Mouse (Mus musculus): Measurements from ENCODE around the gene Ccdc190.
A peak's percentile ranks its signal among the peaks of the same experiment; 100 is the strongest.

The Ccdc190 gene

GRCm38 (mm10) chr1:169928454-169928971, at the start of gene Ccdc190:
Ccdc190 (plus strand) TSS chr1:169928648.
- DNase-seq = peak; percentile 20

GRCm38 (mm10) chr1:169879060-169879459, 49.4 kb upstream of the Ccdc190 start:
- no peak for DNase-seq

DNA sequence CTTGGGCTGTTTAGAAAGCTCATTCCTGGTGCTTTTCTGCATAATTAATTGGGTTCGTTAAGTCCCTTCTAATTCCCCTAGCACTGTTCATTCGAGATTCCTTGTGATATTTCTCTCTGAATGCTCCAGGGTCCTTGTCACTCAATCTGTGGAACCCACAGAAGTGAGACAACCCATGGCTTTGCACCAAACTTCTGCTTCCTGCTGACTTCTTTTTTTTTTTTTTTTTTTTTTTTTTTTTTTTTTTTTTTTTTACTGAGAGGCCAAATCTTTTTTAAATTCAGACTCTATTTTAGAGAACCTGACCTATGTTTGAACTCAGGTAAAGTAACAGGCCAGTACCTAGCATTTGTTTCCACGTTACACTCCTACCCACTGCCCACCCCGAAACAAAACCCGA, 48.3 kb upstream of the Ccdc190 start:
- DNase-seq = no peak

- DNase-seq = no peak
Observed at GRCm38 (mm10) chr1:169883081-169883565, 45.3 kb upstream of the Ccdc190 start.

DNA sequence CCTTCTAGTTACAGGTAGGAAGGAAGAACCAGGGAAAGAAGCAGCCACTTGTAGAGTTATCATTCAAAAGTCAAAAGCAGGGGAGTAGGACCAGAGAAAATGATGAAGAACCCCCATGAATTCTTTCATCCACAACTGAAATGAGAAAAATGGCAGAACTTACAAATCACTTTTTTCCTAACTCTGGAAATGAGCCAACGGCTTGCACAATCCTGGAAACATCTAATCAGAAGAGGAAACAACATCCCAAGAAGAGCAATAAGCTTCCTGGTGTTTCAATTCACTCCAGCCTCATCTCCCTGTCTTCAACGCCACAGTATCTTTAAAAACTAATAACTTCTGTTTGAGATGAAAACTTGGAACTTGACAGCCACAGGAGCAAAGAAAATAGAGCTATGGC, 39.2 kb upstream of the Ccdc190 start:
- DNase-seq = no peak

DNA sequence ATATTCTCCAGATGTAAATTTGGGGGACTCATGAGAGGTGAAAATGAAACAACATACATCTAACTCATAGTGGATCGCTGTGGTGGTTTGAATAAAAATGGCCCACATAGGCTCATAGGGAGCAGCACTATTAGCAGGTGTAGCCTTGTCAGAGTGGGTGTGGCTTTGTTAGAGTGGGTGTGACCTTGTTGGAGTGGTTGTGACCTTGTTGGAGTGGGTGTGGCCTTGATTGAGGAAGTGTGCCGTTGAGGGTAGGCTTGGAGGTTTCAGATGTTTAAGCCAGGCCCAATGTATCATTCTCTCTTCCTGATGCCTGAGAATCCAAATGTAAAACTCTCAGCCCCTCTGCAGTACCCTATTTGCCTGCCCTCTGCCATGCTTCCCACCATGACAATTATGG, 34.5 kb upstream of the Ccdc190 start:
- DNase-seq = no peak

DNA sequence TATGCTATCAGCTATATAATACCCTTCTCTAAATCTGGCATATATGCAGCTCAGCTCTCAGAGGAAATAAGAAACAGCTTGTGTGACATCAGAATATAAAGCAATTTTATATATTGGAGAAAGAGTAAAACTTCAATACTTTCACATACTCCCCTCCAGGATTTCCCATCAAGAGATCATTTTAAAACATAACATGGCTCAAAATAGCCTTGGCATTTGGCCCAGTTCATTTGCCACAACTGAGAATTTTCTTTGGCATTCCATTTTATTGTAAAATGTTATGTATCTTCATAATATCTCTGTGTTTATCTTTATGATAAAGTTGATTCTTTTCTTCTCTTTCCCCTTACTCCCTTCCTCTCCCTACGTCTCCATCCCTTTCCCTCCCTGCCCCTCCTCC, 32.8 kb upstream of the Ccdc190 start:
- DNase-seq = no peak

DNA sequence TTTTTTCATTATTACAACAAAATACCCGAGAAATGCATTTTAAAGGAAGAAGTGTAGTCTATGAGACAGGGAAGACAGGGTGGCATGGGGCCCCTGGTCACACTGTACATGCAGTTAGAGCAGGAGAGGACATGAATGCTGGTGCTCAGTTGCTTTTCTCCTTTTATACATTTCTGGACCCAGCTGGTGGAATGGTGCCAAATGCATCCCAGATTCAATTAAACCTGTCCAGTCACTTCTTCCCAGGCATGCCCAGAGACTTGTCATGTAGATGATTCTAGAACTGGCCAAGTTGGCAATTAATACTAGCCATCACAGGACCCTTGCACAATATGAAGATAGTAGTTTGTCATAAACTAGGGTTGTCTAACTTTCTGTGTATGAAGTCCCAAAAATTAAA, 30.5 kb upstream of the Ccdc190 start:
- DNase-seq = no peak

- no peak for DNase-seq
Observed at GRCm38 (mm10) chr1:169898607-169899006, 29.8 kb upstream of the Ccdc190 start.

- DNase-seq = no peak
Observed at GRCm38 (mm10) chr1:169900771-169901336, 27.6 kb upstream of the Ccdc190 start.

DNA sequence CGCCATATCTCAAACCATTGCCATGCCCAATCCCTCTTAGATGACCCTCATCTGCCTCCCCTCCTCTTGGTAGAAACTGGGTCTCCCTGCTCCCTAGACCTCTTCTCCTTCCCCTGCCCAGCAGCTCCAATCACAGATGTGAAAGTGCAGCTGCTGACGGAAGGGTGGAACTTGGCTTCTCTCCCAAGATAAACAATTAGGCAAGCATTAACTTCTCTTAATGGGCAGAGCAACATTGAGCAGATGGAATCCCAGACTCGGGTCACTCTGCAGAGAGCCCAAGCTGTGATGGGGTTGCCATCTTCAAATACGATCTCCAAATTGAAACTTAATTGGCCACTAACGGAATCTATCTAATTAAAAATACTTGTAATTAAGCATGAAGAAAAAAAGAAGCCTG, 19.3 kb upstream of the Ccdc190 start:
- DNase-seq = no peak

GRCm38 (mm10) chr1:169909659-169910058, 18.8 kb upstream of the Ccdc190 start:
- no peak for DNase-seq

DNA sequence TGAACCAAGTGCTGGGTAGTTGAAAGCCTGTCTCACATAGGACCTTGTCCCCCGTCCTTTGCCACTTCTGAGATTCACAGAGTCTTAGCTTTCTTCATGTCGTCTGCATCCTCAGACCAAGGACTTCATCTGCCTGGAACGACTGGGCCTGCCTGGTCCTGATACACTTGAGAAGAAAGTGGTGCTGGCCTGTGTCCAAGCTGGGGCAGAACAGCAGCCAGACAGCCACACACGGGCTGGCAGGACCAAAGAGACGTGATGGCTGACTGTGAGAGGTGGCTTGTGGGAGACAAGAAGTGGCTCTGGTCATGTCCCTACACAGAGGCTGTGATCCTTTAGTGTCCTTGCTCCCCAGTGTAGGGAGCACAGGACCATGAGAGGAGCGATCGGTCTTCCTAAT, 17.7 kb upstream of the Ccdc190 start:
- DNase-seq = no peak

GRCm38 (mm10) chr1:169911526-169911925, 16.9 kb upstream of the Ccdc190 start:
- DNase-seq = no peak

- DNase-seq = no peak
Observed at GRCm38 (mm10) chr1:169916659-169917058, 11.8 kb upstream of the Ccdc190 start.

GRCm38 (mm10) chr1:169917115-169917796, 11.2 kb upstream of the Ccdc190 start:
- DNase-seq = no peak

- DNase-seq = no peak
Observed at GRCm38 (mm10) chr1:169917998-169918397, 10.4 kb upstream of the Ccdc190 start.

DNA sequence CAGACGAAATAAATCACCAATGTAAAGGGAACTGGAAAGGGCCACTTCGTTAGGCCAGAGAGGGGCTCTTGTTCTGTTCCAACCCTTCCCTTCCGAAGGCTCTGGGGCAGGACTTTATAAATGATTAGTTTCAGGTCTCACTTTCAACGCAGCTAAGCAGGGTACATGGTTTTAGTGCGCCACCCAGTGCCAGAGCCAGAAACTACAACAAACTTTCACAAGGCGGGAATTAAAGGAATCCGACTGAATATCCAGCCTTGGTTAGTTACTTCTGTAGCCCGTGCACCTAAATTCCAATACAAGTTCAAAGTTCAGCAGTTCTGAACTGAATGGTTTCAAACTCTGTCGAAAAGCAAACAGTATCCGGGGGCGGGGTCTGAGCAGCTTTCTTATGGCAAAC, 9.2 kb upstream of the Ccdc190 start:
- DNase-seq = no peak

- DNase-seq = no peak
Observed at GRCm38 (mm10) chr1:169921710-169922211, 6.7 kb upstream of the Ccdc190 start.

DNA sequence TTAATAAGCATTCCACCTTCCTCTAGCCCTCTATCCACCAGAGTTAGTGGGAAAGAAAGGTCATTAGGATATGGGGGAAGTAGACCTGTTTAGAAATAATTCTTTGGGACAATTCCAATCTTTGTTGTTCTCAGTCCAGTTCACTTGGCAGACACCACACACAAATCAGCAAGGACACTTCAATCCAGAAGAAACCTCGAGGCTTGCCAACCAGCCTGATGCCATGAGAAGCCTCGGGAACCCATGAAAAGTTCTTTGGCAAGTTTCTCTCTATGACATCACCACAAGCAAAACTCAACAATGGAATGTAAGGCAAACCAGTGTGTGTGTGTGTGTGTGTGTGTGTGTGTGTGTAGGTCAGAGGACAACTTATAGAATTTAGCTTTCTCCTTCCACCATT, 3.9 kb upstream of the Ccdc190 start:
- DNase-seq = no peak

GRCm38 (mm10) chr1:169927753-169928369, 587 bp upstream of the Ccdc190 start:
- DNase-seq = no peak

- DNase-seq = no peak
Observed at GRCm38 (mm10) chr1:169931698-169932097, 3.2 kb downstream of the Ccdc190 start.

DNA sequence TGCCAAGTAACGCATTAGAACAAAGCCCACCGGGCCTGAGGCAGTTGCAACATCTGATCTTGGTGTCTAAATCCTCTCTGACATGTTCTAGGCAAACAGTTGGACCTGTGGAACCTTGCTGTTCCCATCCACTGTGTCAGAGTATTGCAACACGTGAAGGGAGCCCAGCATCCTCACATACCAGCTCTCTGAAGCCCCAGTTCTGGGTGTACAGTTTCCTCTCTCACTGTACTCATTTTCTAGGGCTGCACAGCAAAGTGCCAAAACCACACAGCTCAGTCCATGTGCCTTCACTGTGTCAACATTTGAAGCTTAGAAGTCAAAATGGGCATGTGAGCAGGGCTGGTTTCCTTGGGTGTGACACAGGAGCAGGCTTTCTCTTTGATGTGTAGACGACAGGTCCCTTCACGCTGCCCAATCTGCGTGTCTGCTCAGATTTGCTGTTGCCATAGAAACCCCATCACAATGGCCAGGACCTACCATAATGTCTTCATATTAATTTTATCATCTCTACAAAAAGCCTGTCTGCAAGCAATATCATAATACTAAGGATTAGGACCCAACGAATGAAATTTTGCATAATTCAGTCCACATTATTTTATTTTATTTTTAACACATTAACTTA, 3.8 kb downstream of the Ccdc190 start:
- no peak for DNase-seq

Data from cerebellum, adult 11-12 months (tissue).